ENCODE assay signal across 25 mouse cellular contexts in genomic region chrX:7606783-7607182, GRCm38 (mm10). TPM values are rescaled to one million over a fixed set of nuclear protein-coding genes. Genes with fewer than 3 reads are reported as not detected.
DNase-seq lines count a peak whose midpoint lies in the region; ATAC-seq and TF ChIP-seq lines count a peak whose summit lies in the region.
"Had no signal": no experiment of that assay in that cellular context is flagged by ENCODE, and none has a peak within 500 bp of the region (broad histone marks: within the 10 kb centered on the region; RNA-seq: fewer than 3 reads in every experiment).

Gene Cacna1f, plus strand, starts transcription at chrX:7607083.

- H3K79me2 ChIP-seq in myocyte (ENCODE audit: control insufficient read depth, insufficient read depth), result peaks cover 3% of the 10 kb centered on the region

- H3K4me1 ChIP-seq in liver, embryonic 12.5 days, result peaks cover 11% of the 10 kb centered on the region
- no peaks in the 10 kb centered on the region for H3K4me1 ChIP-seq in liver, postnatal 0 days (ENCODE audit: insufficient read depth)
- H3K4me1 ChIP-seq in liver, embryonic 15.5 days (replicated peaks), result peaks cover 14% of the 10 kb centered on the region; the same call in 1 of the 2 replicates
- H3K4me1 ChIP-seq: embryonic facial prominence, embryonic 12.5 days had no signal

- no peak for TF ChIP-seq CTCF in liver, postnatal 0 days (IDR thresholded peaks at IDR 0.05; ENCODE audit: low read depth)

- no peak within 1 kb of the TSS for H3ac ChIP-seq in myocyte (ENCODE audit: control insufficient read depth, insufficient read length)

- peak within 1 kb of the TSS; percentile 72; the same call in 1 of the 2 replicates for H3K4me2 ChIP-seq in liver, embryonic 12.5 days
- no peak within 1 kb of the TSS for H3K4me2 ChIP-seq in liver, postnatal 0 days (ENCODE audit: low read depth, low read length)
- H3K4me2 ChIP-seq in liver, embryonic 15.5 days, result 0 out of 2 replicates have a peak within 1 kb of the TSS, but pooled peaks have one; percentile 73
- peak within 1 kb of the TSS; percentile 73 for H3K4me2 ChIP-seq in myocyte (ENCODE audit: low read depth)
- H3K4me2 ChIP-seq: embryonic facial prominence, embryonic 12.5 days; forebrain, embryonic 13.5 days; forebrain, embryonic 15.5 days had no signal

- 56% methylated on average over 6 of the region's 6 CpGs for WGBS in liver, embryonic 12.5 days (ENCODE audit: insufficient replicate concordance)
- 73% methylated on average over 6 of the region's 6 CpGs for WGBS in liver, postnatal 0 days (ENCODE audit: insufficient replicate concordance)
- 62% methylated on average over 6 of the region's 6 CpGs for WGBS in liver, embryonic 15.5 days (ENCODE audit: insufficient replicate concordance)

- TF ChIP-seq EP300 in liver, postnatal 0 days (IDR thresholded peaks at IDR 0.05; ENCODE audit: low read depth), result no peak

- peaks cover 6% of the 10 kb centered on the region; the same call in 1 of the 2 replicates for H3K36me3 ChIP-seq in liver, embryonic 12.5 days
- H3K36me3 ChIP-seq in liver, postnatal 0 days (replicated peaks; ENCODE audit: insufficient read depth, low read length), result 0 out of 2 replicates have a peak, but pooled peaks cover 2% of the 10 kb centered on the region
- H3K36me3 ChIP-seq in liver, embryonic 15.5 days (replicated peaks), result no peaks in the 10 kb centered on the region
- no peaks in the 10 kb centered on the region for H3K36me3 ChIP-seq in myocyte (ENCODE audit: control insufficient read depth, insufficient read depth)
- H3K36me3 ChIP-seq: embryonic facial prominence, embryonic 12.5 days; forebrain, embryonic 15.5 days had no signal

- no peak within 1 kb of the TSS for H3K4me3 ChIP-seq in liver, embryonic 12.5 days
- H3K4me3 ChIP-seq in liver, postnatal 0 days (ENCODE audit: low read depth, low read length), result no peak within 1 kb of the TSS
- no peak within 1 kb of the TSS for H3K4me3 ChIP-seq in liver, embryonic 15.5 days (replicated peaks)
- no peak within 1 kb of the TSS for H3K4me3 ChIP-seq in myocyte
- H3K4me3 ChIP-seq: embryonic facial prominence, embryonic 10.5 days; embryonic facial prominence, embryonic 12.5 days; forebrain, embryonic 13.5 days had no signal

- no peak within 1 kb of the TSS for H3K9ac ChIP-seq in liver, embryonic 12.5 days
- H3K9ac ChIP-seq in liver, postnatal 0 days (replicated peaks), result no peak within 1 kb of the TSS
- no peak within 1 kb of the TSS for H3K9ac ChIP-seq in liver, embryonic 15.5 days
- H3K9ac ChIP-seq: embryonic facial prominence, embryonic 12.5 days; forebrain, embryonic 13.5 days; forebrain, embryonic 15.5 days had no signal

- no peaks in the 10 kb centered on the region for H3K9me3 ChIP-seq in liver, embryonic 12.5 days (replicated peaks)
- H3K9me3 ChIP-seq in liver, postnatal 0 days (ENCODE audit: low read length), result no peaks in the 10 kb centered on the region
- no peaks in the 10 kb centered on the region for H3K9me3 ChIP-seq in liver, embryonic 15.5 days (replicated peaks)
- H3K9me3 ChIP-seq: embryonic facial prominence, embryonic 10.5 days; embryonic facial prominence, embryonic 12.5 days; forebrain, embryonic 13.5 days; forebrain, embryonic 15.5 days; G1E had no signal

- no peak within 1 kb of the TSS for H3K27ac ChIP-seq in liver, embryonic 12.5 days
- H3K27ac ChIP-seq in liver, postnatal 0 days (ENCODE audit: low read depth), result no peak within 1 kb of the TSS
- no peak within 1 kb of the TSS for H3K27ac ChIP-seq in liver, embryonic 15.5 days (replicated peaks)
- H3K27ac ChIP-seq: embryonic facial prominence, embryonic 10.5 days; embryonic facial prominence, embryonic 12.5 days; forebrain, embryonic 13.5 days; forebrain, embryonic 15.5 days had no signal

- no peak for TF ChIP-seq POLR2A in myocyte (IDR thresholded peaks at IDR 0.05; ENCODE audit: insufficient read length, low read depth)

- H3K27me3 ChIP-seq in liver, embryonic 12.5 days (replicated peaks), result peaks cover 39% of the 10 kb centered on the region
- peaks cover 11% of the 10 kb centered on the region; the same call in 1 of the 2 replicates for H3K27me3 ChIP-seq in liver, postnatal 0 days (ENCODE audit: insufficient read depth, low read length)
- peaks cover 36% of the 10 kb centered on the region for H3K27me3 ChIP-seq in liver, embryonic 15.5 days
- H3K27me3 ChIP-seq in myocyte (ENCODE audit: control insufficient read depth, insufficient read depth, insufficient read length), result no peaks in the 10 kb centered on the region
- H3K27me3 ChIP-seq: forebrain, embryonic 15.5 days had no signal

- intact Hi-C loops in gastrocnemius, postnatal 36 days (cut with DNase I), result no loop called here

- no peak for DNase-seq in liver, postnatal 0 days
- no peak for DNase-seq in liver
- no peak for DNase-seq in gastrocnemius, postnatal 36 days
- DNase-seq: adrenal gland, adult 8-10 months; adrenal gland, postnatal 14 days; adrenal gland, postnatal 36 days; B cell, adult 2 months; cerebellum, adult 11-12 months; cerebellum, adult 2 months; cerebellum, adult 9-10 months; cerebellum, postnatal 10 days; cerebellum, postnatal 25 days had no signal

- no peak for ATAC-seq in liver, embryonic 12.5 days
- no peak for ATAC-seq in liver, postnatal 0 days
- no peak for ATAC-seq in liver, embryonic 15.5 days (ENCODE audit: insufficient read depth)
- ATAC-seq: activated CD4-positive, CD25-positive, alpha-beta regulatory T cell, adult 4 months; CD4-positive, CD25-positive, alpha-beta regulatory T cell, adult 4 months; forebrain, embryonic 13.5 days; forebrain, embryonic 15.5 days; Patski had no signal

TF ChIP-seq in myocyte, 11 proteins besides CTCF, POLR2A, EP300 and RAD21:
- TF ChIP-seq SRF (IDR thresholded peaks at IDR 0.05; ENCODE audit: control insufficient read depth, insufficient read length, low read depth) (no peak), MAX (IDR thresholded peaks at IDR 0.05; ENCODE audit: low read depth) (no peak)

RNA-seq across cellular contexts. Expression of gene Cacna1f, which starts in this region (rescaled TPM):
- polyA plus RNA-seq in liver, embryonic 12.5 days (2016; fragmentation: Nextera tagmentation; extraction: Ambion mirVana), result 0.04 TPM in 2 replicates
- polyA plus RNA-seq in liver, postnatal 0 days (2015; fragmentation: Nextera tagmentation; extraction: Ambion mirVana), result 0.05 and 0.07 TPM in 2 replicates
- 0.07 and 0.09 TPM in 2 replicates for polyA plus RNA-seq in liver, embryonic 15.5 days (2015; fragmentation: Nextera tagmentation; extraction: Ambion mirVana)
- polyA plus RNA-seq in myocyte (2012; fragmentation: generic; extraction: Trizol), result not detected
- not detected for total RNA-seq in gastrocnemius, postnatal 36 days (2021)
- total RNA-seq: adrenal gland, adult 18-20 months; adrenal gland, adult 8-10 months; adrenal gland, postnatal 14 days had no signal
- polyA plus RNA-seq: activated CD4-positive, CD25-positive, alpha-beta regulatory T cell, adult 4 months; CD4-positive, CD25-positive, alpha-beta regulatory T cell, adult 4 months; forebrain, embryonic 11.5 days; Patski had no signal
